Mouse (Mus musculus) CH12.LX (cell line): ENCODE measurements at regions not wholly inside any gene's neighbourhood (a gene's known extent, or its start where the extent isn't known, plus 50 kb on each side); places are given as distances from the start of the nearest gene placed in this dataset.

Experiments
- DNase-seq: peaks from one replicate; pipeline ENCODE4 v3.0.0-alpha.2; 2013; ENCODE audit errors: extremely low read depth
- H3K27ac ChIP-seq: 2 replicates; pipeline ENCODE4 v1.5.1; 2012; ENCODE audit warnings: low read depth, mild to moderate bottlenecking, control low read depth, moderate library complexity; ENCODE audit not compliant: insufficient read depth
- H3K27me3 ChIP-seq: replicated peaks from 2 replicates; pipeline ENCODE3; 2012; ENCODE audit warnings: inconsistent platforms
- H3K36me3 ChIP-seq, 2 experiments: replicated peaks in 1 of 2; 2 replicates each; pipeline versions ENCODE3 to v1.6.1; 2012; ENCODE audit warnings: inconsistent platforms in 1 of 2, low read length in 1 of 2, mild to moderate bottlenecking in 1 of 2, mixed read lengths in 1 of 2, moderate library complexity in 1 of 2; ENCODE audit not compliant: control insufficient read depth in 1 of 2, insufficient read depth in 1 of 2
- H3K4me1 ChIP-seq, 2 experiments: 2 replicates each; pipeline ENCODE4 v1.6.1; 2012; ENCODE audit warnings: inconsistent platforms in 1 of 2, moderate library complexity in 1 of 2; ENCODE audit not compliant: insufficient read depth in 2 of 2, control insufficient read depth in 1 of 2
- H3K4me2 ChIP-seq: 2 replicates; pipeline ENCODE4 v1.6.1; 2012; ENCODE audit warnings: low read depth, mild to moderate bottlenecking, control low read depth; ENCODE audit not compliant: poor library complexity, insufficient read depth, severe bottlenecking
- H3K4me3 ChIP-seq, 3 experiments: fragments of 150-350 bp in 1 of 3; sonication (generic) in 1 of 3; replicated peaks in 1 of 3; 2 replicates each; pipeline versions ENCODE3 to v1.5.1; 2011 to 2012; ENCODE audit warnings: low read depth in 2 of 3, low read length in 2 of 3, mild to moderate bottlenecking in 2 of 3, moderate library complexity in 2 of 3, control low read depth in 1 of 3, improper control_type of control experiment in 1 of 3, inconsistent platforms in 1 of 3, mixed read lengths in 1 of 3; ENCODE audit not compliant: poor library complexity in 1 of 3
- H3K79me2 ChIP-seq: replicated peaks from 2 replicates; pipeline ENCODE4 v1.6.1; 2012; ENCODE audit warnings: mild to moderate bottlenecking, moderate library complexity; ENCODE audit not compliant: control insufficient read depth, poor library complexity, insufficient read depth, severe bottlenecking; ENCODE audit errors: extremely low read depth
- H3K9ac ChIP-seq: 2 replicates; pipeline ENCODE4 v1.6.1; 2012; ENCODE audit warnings: low read depth, mild to moderate bottlenecking, control low read depth, moderate library complexity; ENCODE audit not compliant: insufficient read depth
- H3K9me3 ChIP-seq: replicated peaks from 2 replicates; pipeline ENCODE3; 2012; ENCODE audit warnings: low read length, inconsistent platforms, mixed read lengths
- CHD1 ChIP-seq: IDR thresholded peaks from 2 replicates; pipeline ENCODE4 v1.6.1; 2012; ENCODE audit warnings: low read depth, low read length, improper control_type of control experiment, inconsistent platforms
- CTCF ChIP-seq, 2 experiments: IDR thresholded peaks in 1 of 2; conservative IDR thresholded peaks in 1 of 2; 2 replicates each; pipeline ENCODE4 v1.5.1; 2011 to 2012; ENCODE audit warnings: low read depth in 2 of 2, low read length in 2 of 2, improper control_type of control experiment in 1 of 2, inconsistent platforms in 1 of 2, mild to moderate bottlenecking in 1 of 2, moderate library complexity in 1 of 2
- E2F4 ChIP-seq: IDR thresholded peaks from 2 replicates; pipeline ENCODE4 v1.6.1; 2011; ENCODE audit warnings: low read depth, low read length, improper control_type of control experiment; ENCODE audit not compliant: insufficient replicate concordance
- EP300 ChIP-seq: IDR thresholded peaks from 2 replicates; pipeline ENCODE4 v1.6.1; 2011; ENCODE audit warnings: low read length, improper control_type of control experiment
- ETS1 ChIP-seq: conservative IDR thresholded peaks from 2 replicates; pipeline ENCODE4 v1.6.1; 2012; ENCODE audit warnings: low read depth, mild to moderate bottlenecking, inconsistent platforms, low read length, improper control_type of control experiment, moderate library complexity
- JUN ChIP-seq: IDR thresholded peaks from 2 replicates; pipeline ENCODE4 v1.6.1; 2011; ENCODE audit warnings: low read depth, mild to moderate bottlenecking, low read length, improper control_type of control experiment, moderate library complexity; ENCODE audit not compliant: insufficient read depth
- JUND ChIP-seq: conservative IDR thresholded peaks from 2 replicates; pipeline ENCODE4 v1.6.1; 2011; ENCODE audit warnings: low read depth, low read length, improper control_type of control experiment
- KAT2A ChIP-seq: IDR thresholded peaks from 2 replicates; pipeline ENCODE4 v1.6.1; 2012; ENCODE audit warnings: low read length, improper control_type of control experiment, inconsistent platforms; ENCODE audit not compliant: insufficient replicate concordance
- MEF2A ChIP-seq: IDR thresholded peaks from 2 replicates; pipeline ENCODE4 v1.6.1; 2014; ENCODE audit warnings: low read depth, mild to moderate bottlenecking, inconsistent platforms, low read length, improper control_type of control experiment, borderline replicate concordance
- MXI1 ChIP-seq: IDR thresholded peaks from 2 replicates; pipeline ENCODE4 v1.6.1; 2011; ENCODE audit warnings: mild to moderate bottlenecking, low read depth, low read length, improper control_type of control experiment
- MYC ChIP-seq: IDR thresholded peaks from 2 replicates; pipeline ENCODE4 v1.6.1; 2011; ENCODE audit warnings: low read depth, mild to moderate bottlenecking, improper control_type of control experiment, low read length
- NRF1 ChIP-seq: IDR thresholded peaks from 2 replicates; pipeline ENCODE4 v1.6.1; 2014; ENCODE audit warnings: low read depth, mild to moderate bottlenecking, inconsistent platforms, low read length, improper control_type of control experiment, moderate library complexity
- POLR2AphosphoS2 ChIP-seq: IDR thresholded peaks from 2 replicates; pipeline ENCODE4 v1.6.1; 2011; ENCODE audit warnings: low read depth, low read length, improper control_type of control experiment
- RCOR1 ChIP-seq: conservative IDR thresholded peaks from 2 replicates; pipeline ENCODE4 v1.6.1; 2012; ENCODE audit warnings: low read depth, mild to moderate bottlenecking, inconsistent platforms, low read length, improper control_type of control experiment
- SMC3 ChIP-seq: IDR thresholded peaks from 2 replicates; pipeline ENCODE4 v1.6.1; 2011; ENCODE audit warnings: low read depth, low read length, improper control_type of control experiment
- TCF12 ChIP-seq: IDR thresholded peaks from 2 replicates; pipeline ENCODE4 v1.6.1; 2014; ENCODE audit warnings: low read depth, mild to moderate bottlenecking, inconsistent platforms, low read length, improper control_type of control experiment
- USF1 ChIP-seq: IDR thresholded peaks from 2 replicates; pipeline ENCODE4 v1.6.1; 2014; ENCODE audit warnings: low read depth, mild to moderate bottlenecking, inconsistent platforms, low read length, improper control_type of control experiment
- USF2 ChIP-seq: conservative IDR thresholded peaks from 2 replicates; pipeline ENCODE4 v1.6.1; 2011; ENCODE audit warnings: low read depth, low read length, improper control_type of control experiment
- ZKSCAN1 ChIP-seq: IDR thresholded peaks from 2 replicates; pipeline ENCODE4 v1.6.1; 2012; ENCODE audit warnings: low read depth, inconsistent platforms, low read length, improper control_type of control experiment, borderline replicate concordance
- ZNF384 ChIP-seq: IDR thresholded peaks from 2 replicates; pipeline ENCODE4 v1.6.1; 2012; ENCODE audit warnings: low read depth, low read length, improper control_type of control experiment, inconsistent platforms
- dilution Hi-C: fragments of 300-500 bp; cut with MboI; formaldehyde crosslinking; loops from 2 replicates; pipeline ENCODE4 v1.14.3; 2020; ENCODE audit warnings: low sequenced_read_pairs; ENCODE audit not compliant: extremely low pct_unique_long_range_greater_than_20kb, extremely low pct_ligation_motif_present
- in situ Hi-C: fragments of 300-500 bp; cut with MboI; formaldehyde crosslinking; loops from 3 replicates; pipeline ENCODE4 v1.14.3; 2019; ENCODE audit warnings: low sequenced_read_pairs, low pct_ligation_motif_present, low pct_unique_long_range_greater_than_20kb, mixed read lengths

DNA sequence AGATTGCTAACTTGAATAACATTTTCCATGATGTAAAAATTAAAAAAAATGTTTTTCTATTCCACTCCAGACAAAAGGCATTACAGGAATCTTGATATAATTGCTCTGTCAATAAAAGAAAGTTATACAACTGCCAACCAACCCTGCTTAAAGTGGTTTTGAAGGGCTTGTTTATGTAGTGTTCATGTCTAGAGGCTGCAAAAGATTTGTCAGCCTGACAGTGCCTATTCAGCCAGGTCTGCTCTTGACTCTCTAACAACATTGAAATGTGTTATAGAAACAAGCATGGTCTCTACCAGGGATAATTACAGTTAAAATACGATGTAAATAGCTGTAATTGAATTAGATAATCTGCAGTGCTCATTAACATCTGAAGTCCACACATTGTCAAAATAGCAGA lies 644.6 kb downstream of the Plod2 start:
- Histone ChIP-seq H3K36me3 (no peaks in the 10 kb centered on the region), H3K4me1 (no peaks in the 10 kb centered on the region), H3K4me2 (no peak overlapping the region), H3K9me3 (no peaks in the 10 kb centered on the region), H3K27me3 (no peaks in the 10 kb centered on the region), H3K79me2 (no peaks in the 10 kb centered on the region), H3K4me3 (no peak overlapping the region), H3K9ac (no peak overlapping the region), H3K27ac (no peak overlapping the region)
- in situ Hi-C loops: no loop called here
- DNase-seq: no peak
- dilution Hi-C loops: no loop called here
- TF ChIP-seq NRF1 (no peak), EP300 (no peak), RCOR1 (no peak), USF2 (no peak), POLR2AphosphoS2 (no peak), E2F4 (no peak), USF1 (no peak), MXI1 (no peak), SMC3 (no peak), CHD1 (no peak), CTCF (conservative IDR thresholded peaks at IDR 0.05 in 1 of 2, IDR thresholded peaks at IDR 0.05 in 1 of 2; ENCODE audit: low read depth in 2 of 2, low read length in 2 of 2) (no peak), MEF2A (no peak), ETS1 (no peak), MYC (no peak), TCF12 (no peak), ZNF384 (no peak)

DNA sequence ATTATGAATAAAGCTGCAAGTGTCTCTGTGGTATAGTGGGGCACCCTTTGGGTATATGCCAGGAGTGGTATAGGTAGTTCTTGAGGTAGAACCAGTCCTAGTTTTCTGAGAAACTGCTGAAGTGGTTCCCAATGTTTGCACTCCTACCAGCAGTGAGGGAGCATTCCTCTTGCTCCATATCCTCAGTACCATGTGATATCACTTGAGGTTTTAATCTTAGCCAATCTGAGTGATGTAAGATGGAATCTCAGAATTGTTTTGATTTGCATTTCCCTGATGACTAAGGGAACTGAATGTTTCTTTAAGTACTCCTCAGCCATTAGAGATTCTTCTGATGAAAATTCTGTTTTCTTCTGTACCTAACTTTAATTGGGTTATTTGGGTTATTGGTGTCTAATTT lies 690.5 kb downstream of the Plod2 start:
- H3K4me1 ChIP-seq: no peaks in the 10 kb centered on the region
- H3K36me3 ChIP-seq: no peaks in the 10 kb centered on the region
- dilution Hi-C loops: no loop called here
- H3K4me3 ChIP-seq: no peak overlapping the region
- no peaks in the 10 kb centered on the region for H3K9me3 ChIP-seq
- no peak for TF ChIP-seq USF2
- no peak for TF ChIP-seq JUND
- no peak for TF ChIP-seq CHD1
- no peak for TF ChIP-seq JUN
- TF ChIP-seq MYC: no peak
- no peak for TF ChIP-seq ZKSCAN1
- no peak for TF ChIP-seq NRF1
- no peak for TF ChIP-seq KAT2A
- TF ChIP-seq MEF2A: no peak
- H3K27me3 ChIP-seq: no peaks in the 10 kb centered on the region
- no peaks in the 10 kb centered on the region for H3K79me2 ChIP-seq
- DNase-seq: no peak
- no peak overlapping the region for H3K9ac ChIP-seq
- in situ Hi-C loops: no loop called here
- no peak overlapping the region for H3K4me2 ChIP-seq
- no peak overlapping the region for H3K27ac ChIP-seq
